Mouse (Mus musculus) neural tube, embryonic 12.5 days (tissue): ENCODE measurements around the gene Syt7. TPM values are rescaled to one million over a fixed set of nuclear protein-coding genes. Genes with fewer than 3 reads are reported as not detected.

Source experiments
- ATAC-seq: fragments of 200-750 bp; cut with Nextera tagmentation; 2 replicates; pipeline ENCODE4 v1.8.0; 2017; ENCODE audit warnings: low read depth, mild to moderate bottlenecking, moderate TSS enrichment, moderate library complexity; ENCODE audit not compliant: low FRiP score
- H3K27ac ChIP-seq: fragments of 300-500 bp; sonication (generic); 2 replicates; pipeline ENCODE4 v1.5.1; 2016
- H3K27me3 ChIP-seq: fragments of 300-500 bp; sonication (generic); replicated peaks from 2 replicates; pipeline ENCODE4 v1.6.1; 2016; ENCODE audit warnings: mild to moderate bottlenecking
- H3K36me3 ChIP-seq: fragments of 300-500 bp; sonication (generic); 2 replicates; pipeline ENCODE4 v1.6.1; 2016; ENCODE audit warnings: mild to moderate bottlenecking
- H3K4me1 ChIP-seq: fragments of 300-500 bp; sonication (generic); 2 replicates; pipeline ENCODE4 v1.6.1; 2016
- H3K4me2 ChIP-seq: fragments of 300-500 bp; sonication (generic); replicated peaks from 2 replicates; pipeline ENCODE4 v1.6.1; 2016; ENCODE audit warnings: mild to moderate bottlenecking
- H3K4me3 ChIP-seq: fragments of 300-500 bp; sonication (generic); 2 replicates; pipeline ENCODE4 v1.5.1; 2016
- H3K9ac ChIP-seq: fragments of 300-500 bp; sonication (generic); 2 replicates; pipeline ENCODE4 v1.6.1; 2016; ENCODE audit warnings: mild to moderate bottlenecking
- H3K9me3 ChIP-seq: fragments of 300-500 bp; sonication (generic); 2 replicates; pipeline ENCODE4 v1.6.1; 2016; ENCODE audit warnings: mild to moderate bottlenecking
- WGBS: fragments of 180-500 bp; shearing (Covaris S2); methylation state at CpG from one replicate; pipeline ENCODE4 v1.1.7; 2016; 5-methylcytosine and 5-hydroxymethylcytosine counted together
- polyA plus RNA-seq: library from polyadenylated mRNA; unstranded; fragments of >200 nt; fragmentation: Nextera tagmentation; extraction: Ambion mirVana; gene quantifications from 2 replicates; pipeline ENCODE4 v1.2.1, GENCODE M21; 2016

The Syt7 gene
- polyA plus RNA-seq, 1 experiment from 2014 or later, result 4.8 TPM

DNA sequence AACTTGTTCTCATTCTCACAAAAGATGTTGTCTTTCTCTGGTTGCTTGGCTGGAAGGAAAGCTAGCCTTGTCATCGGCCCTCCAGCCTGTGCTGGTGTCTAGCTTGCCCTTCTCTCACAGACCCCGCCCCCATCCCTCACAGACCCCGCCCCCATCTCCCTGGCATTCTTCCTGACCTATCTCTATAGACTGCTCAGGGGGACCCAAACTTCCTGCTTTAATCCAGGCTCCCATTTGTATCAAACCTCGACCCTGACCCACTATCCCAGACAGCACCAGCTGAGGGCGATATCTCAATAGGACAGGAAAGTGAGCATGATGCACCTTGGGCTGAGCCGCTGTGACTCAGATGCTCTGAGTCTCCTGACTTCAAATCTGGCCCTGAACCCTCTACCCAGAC is 84.9 kb downstream of the Syt7 start:
- WGBS, result 15% methylated on average over 6 of the region's 6 CpGs
- H3K27me3 ChIP-seq, result no peaks in the 10 kb centered on the region
- no peaks in the 10 kb centered on the region for H3K9me3 ChIP-seq
- H3K4me3 ChIP-seq, result no peak overlapping the region
- H3K9ac ChIP-seq, result no peak overlapping the region
- no peaks in the 10 kb centered on the region for H3K36me3 ChIP-seq
- no peak overlapping the region for H3K4me2 ChIP-seq
- no peak overlapping the region for H3K27ac ChIP-seq
- no peak for ATAC-seq
- no peaks in the 10 kb centered on the region for H3K4me1 ChIP-seq

DNA sequence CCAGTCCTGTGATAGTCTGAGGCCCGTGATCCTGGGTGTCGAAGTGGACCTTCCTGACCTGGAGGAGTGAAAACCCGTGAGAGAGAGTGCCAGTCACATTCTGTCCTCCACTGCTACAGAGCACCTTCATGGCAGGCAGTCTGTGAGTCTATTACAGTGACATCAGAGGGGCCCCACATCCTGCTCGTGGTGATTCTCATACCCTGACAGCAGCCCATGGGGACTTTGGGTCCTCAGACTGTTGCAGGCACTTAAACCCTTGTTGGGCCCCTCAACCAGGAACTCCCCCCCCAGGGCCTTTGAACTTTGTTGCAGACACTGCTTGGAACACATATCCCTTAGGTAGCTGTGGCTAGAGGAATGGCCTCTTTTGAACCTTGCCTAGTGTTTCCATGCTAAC is 90.7 kb downstream of the Syt7 start:
- H3K4me1 ChIP-seq, result peaks cover 5% of the 10 kb centered on the region
- H3K27ac ChIP-seq, result no peak overlapping the region
- H3K27me3 ChIP-seq, result no peaks in the 10 kb centered on the region
- H3K4me3 ChIP-seq, result no peak overlapping the region
- H3K9me3 ChIP-seq, result no peaks in the 10 kb centered on the region
- no peaks in the 10 kb centered on the region for H3K36me3 ChIP-seq
- no peak overlapping the region for H3K9ac ChIP-seq
- ATAC-seq, result no peak
- no peak overlapping the region for H3K4me2 ChIP-seq
- 69% methylated on average over 4 of the region's 4 CpGs for WGBS

DNA sequence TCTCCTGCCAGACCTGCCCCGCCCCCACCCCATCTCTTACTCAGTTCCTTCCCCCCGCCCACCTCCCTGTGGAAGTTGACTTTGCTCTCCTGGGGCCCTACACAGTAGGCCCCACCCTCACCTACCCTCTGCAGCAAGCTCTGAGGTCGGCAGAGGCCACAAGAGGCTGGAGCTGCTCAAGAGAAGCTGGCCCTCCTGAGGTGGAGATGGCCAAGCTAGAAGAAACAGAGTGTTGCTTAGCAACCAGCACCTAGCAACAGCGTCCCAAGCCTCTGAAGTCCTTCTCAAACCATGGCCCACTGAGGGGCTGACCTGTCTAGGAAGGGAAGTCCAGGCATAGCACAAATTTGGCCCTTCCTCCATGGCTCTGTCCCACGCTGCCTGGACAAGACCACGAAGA is 93.8 kb downstream of the Syt7 start, which contains the start of gene Ppp1r32:
Gene Ppp1r32 (minus strand): TSS at position 226 of the 400 bp plus-strand sequence.
- 0 out of 2 replicates have a peak, but pooled peaks have one; percentile 31 for ATAC-seq
- Histone ChIP-seq H3K27ac (no peak within 1 kb of the TSS), H3K9me3 (no peaks in the 10 kb centered on the region), H3K27me3 (no peaks in the 10 kb centered on the region), H3K4me1 (peaks cover 5% of the 10 kb centered on the region), H3K9ac (no peak within 1 kb of the TSS), H3K4me3 (no peak within 1 kb of the TSS), H3K36me3 (no peaks in the 10 kb centered on the region), H3K4me2 (no peak within 1 kb of the TSS)
- WGBS, result 34% methylated on average over 6 of the region's 6 CpGs

DNA sequence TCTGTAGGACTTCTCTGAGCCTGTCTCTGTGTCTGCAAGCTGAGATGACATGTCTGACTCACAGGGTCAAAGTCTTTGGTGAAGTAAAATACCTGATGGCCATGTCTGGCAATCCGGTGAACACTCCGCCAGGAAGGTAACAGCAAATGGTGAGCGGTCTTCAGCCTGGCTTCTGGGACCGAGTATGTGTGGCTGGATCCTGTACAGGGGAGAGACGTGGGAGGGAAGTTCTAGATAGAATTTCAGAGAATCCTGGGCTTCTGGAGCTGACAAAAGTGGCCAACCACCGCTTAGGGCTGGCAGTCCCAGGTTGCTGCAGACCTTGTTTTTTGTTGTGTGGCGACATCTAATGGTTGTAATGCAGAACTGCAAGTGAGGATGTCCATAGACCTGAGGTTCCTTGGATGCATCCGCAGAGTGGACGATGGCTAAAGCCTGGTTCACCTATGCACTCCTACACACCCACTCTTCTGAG is 97.4 kb downstream of the Syt7 start:
- Histone ChIP-seq H3K4me2 (no peak overlapping the region), H3K4me3 (no peak overlapping the region), H3K4me1 (peaks cover 5% of the 10 kb centered on the region), H3K27ac (no peak overlapping the region), H3K36me3 (no peaks in the 10 kb centered on the region), H3K9ac (no peak overlapping the region), H3K27me3 (no peaks in the 10 kb centered on the region), H3K9me3 (no peaks in the 10 kb centered on the region)
- ATAC-seq, result peak; percentile 67; the same call in 1 of the 2 replicates
- WGBS, result 25% methylated on average over 9 of the region's 9 CpGs

DNA sequence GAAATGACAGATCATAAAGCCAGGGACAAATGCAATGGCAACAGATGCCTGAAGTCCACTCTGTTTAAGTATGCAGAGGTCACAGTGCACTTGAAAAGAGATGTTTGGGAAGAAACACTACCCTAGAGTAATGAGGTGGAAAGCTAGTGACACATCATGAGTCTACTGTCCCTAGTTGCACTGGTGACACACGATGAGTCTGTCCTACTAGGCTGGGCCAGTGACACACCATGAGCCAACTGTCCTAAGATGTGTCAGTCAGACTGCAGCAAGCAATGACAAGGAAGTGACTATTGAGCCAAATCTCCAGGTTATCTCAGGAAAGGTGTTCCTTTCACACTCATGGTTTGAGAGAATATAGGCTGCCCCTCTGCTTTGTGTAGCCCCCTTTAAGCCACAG is 106.8 kb downstream of the Syt7 start:
- Histone ChIP-seq H3K36me3 (peaks cover 11% of the 10 kb centered on the region; the same call in 1 of the 2 replicates), H3K4me1 (peaks cover 20% of the 10 kb centered on the region), H3K4me3 (no peak overlapping the region), H3K27ac (no peak overlapping the region), H3K4me2 (no peak overlapping the region), H3K9me3 (no peaks in the 10 kb centered on the region), H3K27me3 (no peaks in the 10 kb centered on the region), H3K9ac (no peak overlapping the region)
- no peak for ATAC-seq
- 85% methylated on average over 1 of the region's 1 CpGs for WGBS

DNA sequence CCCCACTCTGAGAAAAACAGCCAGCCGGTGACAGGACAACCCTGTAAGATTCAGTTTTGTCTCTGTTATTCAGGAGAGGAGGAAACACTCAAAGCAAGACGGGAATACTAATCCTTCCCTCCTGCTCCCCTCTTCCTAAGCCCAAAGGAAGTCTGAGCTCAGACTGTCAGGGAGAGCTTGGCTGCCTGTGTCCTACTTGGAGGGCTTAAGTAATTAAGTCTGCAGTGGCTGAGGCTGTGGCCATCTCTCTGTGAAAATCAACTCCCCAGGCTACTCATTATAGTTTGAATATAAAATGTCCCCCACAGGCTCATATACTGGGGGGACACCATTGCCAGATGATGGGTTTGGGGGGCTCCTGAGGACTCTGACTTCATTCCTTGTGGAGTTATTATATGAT is 108.1 kb downstream of the Syt7 start:
- no peak overlapping the region for H3K27ac ChIP-seq
- ATAC-seq, result no peak
- H3K9me3 ChIP-seq, result no peaks in the 10 kb centered on the region
- H3K4me3 ChIP-seq, result no peak overlapping the region
- peaks cover 24% of the 10 kb centered on the region for H3K36me3 ChIP-seq
- H3K27me3 ChIP-seq, result no peaks in the 10 kb centered on the region
- no peak overlapping the region for H3K4me2 ChIP-seq
- H3K9ac ChIP-seq, result no peak overlapping the region
- WGBS, result 71% methylated on average over 2 of the region's 2 CpGs
- H3K4me1 ChIP-seq, result peaks cover 14% of the 10 kb centered on the region

DNA sequence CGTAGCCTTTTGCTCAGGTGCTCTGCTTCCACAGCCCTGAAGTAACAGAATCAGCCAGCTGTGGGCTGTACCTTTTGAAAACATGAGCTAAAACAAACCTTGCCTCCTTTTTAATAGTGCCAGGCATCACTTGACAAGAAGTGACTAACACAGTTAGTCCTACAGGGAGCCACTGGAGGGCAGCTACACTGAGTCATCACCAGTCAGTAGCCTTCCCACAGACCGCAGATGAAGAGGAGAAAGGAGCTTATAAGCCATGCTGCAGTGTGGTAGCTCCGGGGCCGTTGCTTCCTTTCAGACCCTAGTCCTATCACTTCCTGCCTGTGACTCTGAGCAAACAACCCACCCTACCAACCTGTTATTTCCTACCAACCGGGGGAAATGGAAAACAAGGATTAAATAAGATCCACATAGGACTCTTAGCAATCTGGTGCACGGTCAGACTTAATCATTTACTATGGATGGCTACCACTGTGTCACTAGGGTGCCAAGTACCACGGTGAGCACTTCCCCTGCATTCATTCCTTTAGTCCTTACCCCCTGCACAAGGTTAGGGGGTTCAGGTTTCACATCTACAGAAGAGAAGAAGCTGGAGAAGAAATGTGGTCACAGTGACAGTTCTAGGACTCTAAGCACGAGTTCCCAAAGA is 108.7 kb downstream of the Syt7 start:
- H3K9ac ChIP-seq, result no peak overlapping the region
- peaks cover 8% of the 10 kb centered on the region; the same call in 1 of the 2 replicates for H3K4me1 ChIP-seq
- H3K4me2 ChIP-seq, result no peak overlapping the region
- no peak overlapping the region for H3K27ac ChIP-seq
- peaks cover 26% of the 10 kb centered on the region for H3K36me3 ChIP-seq
- no peaks in the 10 kb centered on the region for H3K27me3 ChIP-seq
- H3K9me3 ChIP-seq, result no peaks in the 10 kb centered on the region
- no peak overlapping the region for H3K4me3 ChIP-seq
- WGBS, result 55% methylated on average over 8 of the region's 8 CpGs
- no peak for ATAC-seq

DNA sequence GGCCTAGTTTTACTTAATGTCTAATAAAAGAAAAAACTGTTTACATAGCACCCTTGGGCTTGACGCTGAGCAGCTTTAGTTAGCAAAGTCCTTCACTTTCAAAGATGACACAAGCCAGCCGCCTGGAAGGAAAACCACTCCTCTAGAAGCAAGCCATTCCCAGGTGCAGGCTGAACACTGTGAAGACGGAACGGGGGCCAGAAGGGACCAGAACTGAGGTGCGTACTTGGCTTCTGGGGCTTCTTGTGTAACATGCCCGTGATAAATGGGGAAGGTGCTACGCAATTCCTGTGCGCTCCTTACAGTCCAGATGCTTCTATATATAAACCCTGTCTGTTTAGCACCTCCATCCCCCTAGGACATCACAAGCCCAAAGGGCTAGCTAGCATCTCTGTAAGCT is 111.7 kb downstream of the Syt7 start:
- no peaks in the 10 kb centered on the region for H3K4me1 ChIP-seq
- no peak for ATAC-seq
- H3K4me2 ChIP-seq, result no peak overlapping the region
- H3K27ac ChIP-seq, result no peak overlapping the region
- H3K4me3 ChIP-seq, result no peak overlapping the region
- peaks cover 32% of the 10 kb centered on the region for H3K36me3 ChIP-seq
- 96% methylated on average over 8 of the region's 8 CpGs for WGBS
- H3K27me3 ChIP-seq, result no peaks in the 10 kb centered on the region
- H3K9me3 ChIP-seq, result no peaks in the 10 kb centered on the region
- H3K9ac ChIP-seq, result no peak overlapping the region

DNA sequence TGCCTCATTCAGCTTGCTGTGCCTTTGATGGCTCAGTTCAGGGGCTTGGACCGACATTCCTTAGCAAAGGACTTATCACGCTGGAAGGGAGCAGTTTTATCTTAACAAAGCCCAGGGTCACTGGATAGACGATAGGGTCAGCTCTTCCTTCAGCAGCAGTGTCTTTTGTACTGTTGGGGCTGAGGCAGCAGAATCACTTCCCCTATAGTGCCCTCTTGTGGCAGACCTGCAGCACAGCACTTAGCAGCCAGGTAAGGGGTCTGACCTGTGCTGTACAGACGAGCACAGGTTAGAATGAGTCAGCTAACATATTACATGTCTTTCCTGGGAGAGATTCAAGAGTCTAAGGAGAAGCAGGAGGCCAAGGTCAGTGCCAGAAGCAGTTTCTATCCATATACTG is 113.7 kb downstream of the Syt7 start:
- Histone ChIP-seq H3K36me3 (peaks cover 41% of the 10 kb centered on the region), H3K4me1 (no peaks in the 10 kb centered on the region), H3K4me2 (no peak overlapping the region), H3K27me3 (no peaks in the 10 kb centered on the region), H3K27ac (no peak overlapping the region), H3K9ac (no peak overlapping the region), H3K9me3 (no peaks in the 10 kb centered on the region), H3K4me3 (no peak overlapping the region)
- WGBS, result 8% methylated on average over 4 of the region's 4 CpGs
- ATAC-seq, result peak; percentile 78

Other genes with a start within 250 kb of the Syt7 start
- 162 and 167 TPM in 2 replicates for gene Fads1, start 206.2 kb upstream of the Syt7 start, polyA plus RNA-seq
- 342 and 348 TPM in 2 replicates for gene Tmem258, start 185.1 kb upstream of the Syt7 start, polyA plus RNA-seq
- 69.6 and 73.6 TPM in 2 replicates for gene Fen1, start 184.9 kb upstream of the Syt7 start, polyA plus RNA-seq
- 1.0 and 1.4 TPM in 2 replicates for gene Myrf, start 148.3 kb upstream of the Syt7 start, polyA plus RNA-seq
- 4.9 and 5.0 TPM in 2 replicates for gene Dagla, start 84.2 kb upstream of the Syt7 start, polyA plus RNA-seq
- 0.61 and 0.64 TPM in 2 replicates for gene Lrrc10b, start 68.4 kb downstream of the Syt7 start, polyA plus RNA-seq
- 0.51 TPM in 1 of 2 replicates, not detected in the other for gene Ppp1r32, start 93.8 kb downstream of the Syt7 start, polyA plus RNA-seq
- gene Cpsf7, start 136.2 kb downstream of the Syt7 start, polyA plus RNA-seq, result 51.1 and 57.2 TPM in 2 replicates
- 58.1 and 64.3 TPM in 2 replicates for gene Sdhaf2, start 137.1 kb downstream of the Syt7 start, polyA plus RNA-seq
- gene Tmem216, start 167.1 kb downstream of the Syt7 start, polyA plus RNA-seq, result 48.1 and 52.6 TPM in 2 replicates
- 16.2 and 16.6 TPM in 2 replicates for gene Cyb561a3, start 188.1 kb downstream of the Syt7 start, polyA plus RNA-seq
- 41.6 and 42.9 TPM in 2 replicates for gene Tmem138, start 188.3 kb downstream of the Syt7 start, polyA plus RNA-seq
- gene Ddb1, start 216.2 kb downstream of the Syt7 start, polyA plus RNA-seq, result 369 and 375 TPM in 2 replicates
- 20.6 and 21.2 TPM in 2 replicates for gene Tkfc, start 216.6 kb downstream of the Syt7 start, polyA plus RNA-seq
- 0.33 and 0.87 TPM in 2 replicates for gene Vwce, start 245.1 kb downstream of the Syt7 start, polyA plus RNA-seq